Mouse (Mus musculus): ENCODE data around the gene Snx3. TPM values are rescaled to one million over a fixed set of nuclear protein-coding genes. Genes with fewer than 3 reads are reported as not detected.
A peak's percentile ranks its signal among the peaks of the same experiment; 100 is the strongest.

The Snx3 gene
- polyA plus RNA-seq, 1 experiment from 2014 or later, result 238 TPM

GRCm38 (mm10) chr10:42584436-42584983 is 82.7 kb downstream of the Snx3 start:
- Histone ChIP-seq H3K27ac (ENCODE audit: low read depth, low read length) (no peak overlapping the region), H3K27me3 (ENCODE audit: control insufficient read depth, insufficient read depth, low read length) (peaks cover 96% of the 10 kb centered on the region), H3K4me3 (ENCODE audit: low read depth, low read length) (peak overlapping the region; percentile 0), H3K4me1 (replicated peaks; ENCODE audit: control insufficient read depth, insufficient read depth, low read length) (peaks cover 22% of the 10 kb centered on the region), H3K4me2 (replicated peaks; ENCODE audit: low read depth, low read length) (peak overlapping the region; percentile 27; the same call in 1 of the 2 replicates), H3K9ac (ENCODE audit: low read depth, low read length) (no peak overlapping the region), H3K9me3 (ENCODE audit: control insufficient read depth, low read length) (peaks cover 3% of the 10 kb centered on the region), H3K36me3 (ENCODE audit: control insufficient read depth, insufficient read depth, low read length) (no peaks in the 10 kb centered on the region)
- DNase-seq (ENCODE audit: low spot score) (peak; percentile 65), ATAC-seq (ENCODE audit: low FRiP score) (no peak)
- WGBS, result under 1% methylated on average over 37 of the region's 37 CpGs

Other genes with a start within 250 kb of the Snx3 start
- 3.6 and 5.0 TPM in 2 replicates for gene Foxo3, start 225.3 kb upstream of the Snx3 start, polyA plus RNA-seq (2014; fragmentation: Nextera tagmentation; extraction: Ambion mirVana)
- gene Afg1l, start 23.5 kb upstream of the Snx3 start, polyA plus RNA-seq (2014; fragmentation: Nextera tagmentation; extraction: Ambion mirVana), result 5.1 and 6.2 TPM in 2 replicates
- 0.11 and 0.71 TPM in 2 replicates for gene Nr2e1, start 81.6 kb downstream of the Snx3 start, polyA plus RNA-seq (2014; fragmentation: Nextera tagmentation; extraction: Ambion mirVana)
- 20.2 and 23.1 TPM in 2 replicates for gene Ostm1, start 81.8 kb downstream of the Snx3 start, polyA plus RNA-seq (2014; fragmentation: Nextera tagmentation; extraction: Ambion mirVana)

Measured in hindbrain, embryonic 11.5 days (tissue).